Mouse (Mus musculus): ENCODE results near the gene Scaf4. TPM values are rescaled to one million over a fixed set of nuclear protein-coding genes. Genes with fewer than 3 reads are reported as not detected.
"Not testable (repeated sequence)": the region's sequence is repeated elsewhere in the genome, so short reads cannot be mapped to it uniquely, and the experiment has no call there.

Gene Scaf4
- total RNA-seq, 4 experiments from 2014 or later: 39.0 to 52.6 (median 47.0) TPM

DNA sequence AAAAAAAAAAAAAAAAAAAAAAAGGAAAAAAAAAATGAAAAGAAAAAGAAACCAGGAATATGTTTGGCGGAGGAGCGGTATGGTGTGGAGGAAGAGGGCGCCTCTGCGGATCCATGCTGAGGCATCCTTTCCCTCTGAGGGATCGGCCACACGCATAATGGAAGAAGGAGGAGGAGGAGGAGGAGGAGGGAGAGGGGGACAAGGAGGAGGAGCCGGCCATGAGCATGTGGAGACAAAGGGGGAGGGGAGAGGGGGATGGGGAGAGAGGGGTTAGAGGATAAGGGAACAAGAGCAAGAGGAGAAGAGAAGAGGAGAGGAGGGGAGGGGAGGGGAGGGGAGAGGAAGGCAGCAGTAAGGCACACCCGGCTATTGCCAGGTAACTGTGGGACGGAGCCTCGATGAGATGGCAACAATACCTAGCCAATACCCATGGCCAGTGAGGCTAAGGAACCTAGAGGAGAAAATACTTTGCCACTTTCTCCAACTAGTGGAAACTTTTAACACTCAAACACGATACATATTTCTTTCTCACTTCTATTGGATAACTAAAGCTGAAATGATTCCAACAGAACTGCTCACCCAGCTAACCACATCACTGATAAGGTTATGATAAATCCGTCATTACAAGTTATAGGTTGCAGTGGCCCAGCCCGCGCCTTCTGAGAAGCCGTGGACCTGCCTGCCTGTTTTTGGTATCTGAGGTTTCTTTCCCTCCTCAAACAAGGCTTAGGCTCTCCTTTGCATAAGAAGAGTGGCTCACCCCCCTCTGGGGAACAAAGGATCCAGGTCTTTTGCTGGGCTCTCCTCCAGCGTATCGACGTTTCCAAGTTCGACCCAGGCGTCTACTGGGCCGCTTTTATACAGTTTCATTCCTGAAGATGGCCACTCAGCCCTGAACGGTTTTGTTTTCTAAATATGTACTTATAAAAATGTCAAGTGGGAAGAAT lies 13.4 kb upstream of the Scaf4 start:
- DNase-seq (ENCODE audit: low spot score in 2 of 2): no peak

DNA sequence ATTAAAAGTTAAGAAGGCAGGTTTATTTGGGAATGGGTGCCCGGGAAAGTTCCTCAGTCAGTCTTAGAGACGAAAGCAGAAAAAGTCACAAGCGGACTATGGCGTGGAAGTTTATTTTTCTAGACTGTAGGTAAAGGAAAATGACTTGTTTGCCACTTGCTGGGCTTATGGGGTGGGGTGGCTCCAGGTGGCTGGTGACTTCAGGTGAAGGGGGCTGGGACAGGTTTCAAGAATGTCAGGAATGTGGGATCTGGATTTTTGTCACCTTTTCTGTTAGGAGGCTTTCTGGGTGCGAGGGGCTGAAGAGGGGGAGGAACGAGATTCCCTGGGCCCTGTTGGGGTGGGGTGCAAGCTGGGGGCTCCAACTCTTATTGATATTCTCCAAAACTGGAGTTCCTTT lies 7.4 kb upstream of the Scaf4 start:
- DNase-seq (ENCODE audit: low spot score in 2 of 2): no peak

DNA sequence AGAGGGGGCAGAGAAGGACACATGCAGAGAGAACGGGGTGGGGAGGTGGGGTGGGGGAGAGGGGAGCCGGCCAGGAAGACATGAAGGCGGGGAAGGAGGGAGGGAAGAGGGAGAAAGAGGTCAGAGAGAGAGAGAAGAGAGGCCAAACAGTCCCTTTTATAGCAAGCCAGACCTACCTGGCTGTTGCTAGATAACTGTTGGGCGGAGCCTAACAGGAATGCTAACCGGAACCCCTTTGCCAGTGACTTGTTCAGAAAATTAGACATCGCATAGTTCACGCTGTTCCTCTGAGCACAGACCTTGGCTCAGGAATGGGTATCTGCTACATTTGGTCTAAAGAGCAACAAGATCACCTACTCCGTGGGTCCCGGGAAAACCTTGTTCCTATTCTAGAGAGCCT lies 6.7 kb upstream of the Scaf4 start:
- no peak for DNase-seq (ENCODE audit: low spot score in 2 of 2)

DNA sequence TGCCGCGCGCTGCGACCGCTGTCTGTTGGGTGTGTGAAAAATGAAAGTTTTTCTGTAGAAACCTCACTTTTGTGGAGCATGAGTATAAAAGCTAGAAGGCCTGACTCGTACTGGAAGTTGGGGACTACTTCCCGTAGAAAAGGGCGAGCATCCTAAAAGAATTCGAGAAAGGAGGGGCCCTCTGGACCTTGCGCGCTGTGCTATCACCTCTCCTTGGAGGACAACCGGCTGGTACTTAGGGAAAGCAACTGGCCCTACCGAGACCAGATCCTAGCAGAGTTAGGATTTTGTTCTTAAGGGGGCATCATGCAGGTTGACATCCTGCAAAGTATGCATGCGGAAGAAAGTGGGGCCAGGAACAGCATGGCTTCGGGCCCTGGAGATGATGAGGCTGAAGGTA lies 613 bp upstream of the Scaf4 start:
- no peak for DNase-seq (ENCODE audit: low spot score in 2 of 2)

DNA sequence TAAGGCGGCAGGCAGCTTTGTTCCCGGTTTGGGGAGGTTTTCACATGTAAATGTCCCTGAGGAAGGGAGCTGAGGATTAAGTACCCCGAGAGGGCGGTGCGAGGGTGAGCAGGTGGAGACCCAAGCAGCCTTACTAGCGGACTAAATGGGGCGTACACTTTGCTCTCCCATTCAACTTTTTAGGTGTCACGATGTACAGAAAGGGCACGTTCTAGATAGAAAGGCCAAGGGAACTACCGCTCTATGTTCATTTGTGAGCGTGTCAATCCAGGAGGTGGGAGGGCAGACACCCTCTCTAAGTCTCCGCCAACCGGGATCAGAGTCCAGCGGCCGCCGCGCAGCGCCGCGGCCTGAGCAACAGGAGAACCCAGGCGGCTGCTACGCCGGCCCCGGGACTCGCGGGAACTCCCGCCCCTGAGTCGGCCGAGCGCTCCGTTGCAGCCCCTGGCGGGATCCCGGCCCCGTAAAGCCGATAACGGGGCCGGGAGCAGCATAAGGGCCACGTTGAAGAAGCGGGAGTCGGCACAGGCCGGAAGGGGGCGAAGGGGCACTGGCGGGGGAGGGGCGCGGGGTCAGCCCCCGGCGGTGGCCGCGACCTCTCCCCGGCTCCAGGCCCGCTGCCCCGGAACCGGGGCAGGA lies 918 bp downstream of the Scaf4 start:
- DNase-seq (ENCODE audit: low spot score in 2 of 2): no peak

DNA sequence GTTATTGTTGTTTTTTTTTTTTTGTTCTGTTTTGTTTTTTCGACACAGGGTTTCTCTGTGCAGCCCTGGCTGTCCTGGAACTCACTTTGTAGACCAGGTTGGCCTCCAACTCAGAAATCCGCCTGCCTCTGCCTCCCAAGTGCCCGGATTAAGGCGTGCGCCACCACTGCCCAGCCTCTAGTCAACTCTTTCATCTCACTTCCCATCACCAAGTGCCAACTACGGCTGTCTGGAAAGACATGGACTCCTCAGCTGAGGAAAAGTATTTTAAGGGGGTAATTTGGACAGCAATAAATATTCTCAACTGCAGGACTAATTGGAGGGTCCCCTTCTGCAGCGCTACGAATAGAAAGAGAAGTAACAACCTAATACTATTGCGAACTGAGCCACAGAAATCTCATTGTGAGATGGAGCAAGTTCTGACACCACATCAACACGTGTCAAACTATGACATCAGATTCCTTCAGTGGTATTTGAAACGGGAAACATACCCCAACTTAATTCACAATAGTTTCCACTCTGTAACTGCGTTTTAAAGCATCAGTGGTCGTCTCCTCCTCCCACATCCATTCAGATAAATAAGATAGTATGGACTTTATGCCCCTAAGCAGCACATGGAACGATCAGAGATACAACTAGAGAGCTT lies 1.6 kb downstream of the Scaf4 start:
- DNase-seq (ENCODE audit: low spot score in 2 of 2): no peak

DNA sequence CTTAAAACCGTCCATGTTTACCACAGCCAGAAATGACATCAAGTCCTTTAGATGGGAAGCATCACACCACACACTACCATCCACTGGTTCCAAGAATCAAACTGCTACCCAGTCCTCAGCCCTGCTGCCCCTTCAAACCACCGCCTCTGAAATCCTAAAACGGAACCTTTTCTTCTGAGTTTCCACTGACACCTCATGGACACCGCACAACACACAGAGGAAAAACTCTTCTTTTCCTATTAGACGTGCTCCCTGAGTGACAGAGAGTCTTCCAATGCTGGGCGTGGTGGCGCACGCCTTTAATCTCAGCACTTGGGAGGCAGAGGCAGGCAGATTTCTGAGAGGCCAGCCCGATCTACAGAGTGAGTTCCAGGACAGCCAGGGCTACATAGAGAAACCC lies 2.9 kb downstream of the Scaf4 start:
- DNase-seq (ENCODE audit: low spot score in 2 of 2): no peak

DNA sequence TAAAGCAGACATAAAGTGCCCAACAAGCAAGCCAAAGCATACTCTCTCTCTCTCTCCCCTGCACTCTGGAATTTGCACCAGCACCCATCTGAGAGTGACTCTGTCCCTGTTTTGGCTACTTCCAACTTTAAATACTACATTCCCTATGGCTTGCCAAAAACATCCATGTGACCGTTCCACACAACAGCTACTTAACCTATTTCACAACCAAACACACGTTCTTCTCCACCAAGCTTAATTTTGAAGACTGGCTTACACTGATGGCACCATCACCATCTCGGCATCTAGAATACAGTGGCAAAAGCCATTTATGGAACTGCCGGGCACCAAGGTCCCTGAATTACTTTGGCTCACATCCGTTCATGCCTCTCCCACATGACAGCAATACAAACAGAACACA lies 3.3 kb downstream of the Scaf4 start:
- DNase-seq (ENCODE audit: low spot score in 2 of 2): no peak

DNA sequence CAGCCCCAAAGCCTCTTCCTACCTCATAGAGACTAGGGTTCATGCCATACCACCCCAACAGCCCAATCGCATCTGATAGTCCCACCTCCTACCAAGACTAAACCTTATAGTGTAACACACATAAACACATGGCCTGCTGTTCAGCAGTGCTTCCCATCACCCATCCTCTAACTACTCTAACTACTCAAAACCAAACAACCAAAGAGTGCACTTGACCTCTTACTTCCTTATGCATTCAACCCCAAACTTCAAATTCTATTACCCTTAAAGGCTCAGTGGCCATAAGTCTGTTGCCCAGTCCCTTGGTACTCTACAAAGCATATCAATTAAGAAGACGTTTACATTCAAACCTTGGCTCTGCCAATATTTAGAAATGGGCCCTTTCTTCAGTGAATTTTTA lies 3.8 kb downstream of the Scaf4 start:
- DNase-seq (ENCODE audit: low spot score in 2 of 2): no peak

DNA sequence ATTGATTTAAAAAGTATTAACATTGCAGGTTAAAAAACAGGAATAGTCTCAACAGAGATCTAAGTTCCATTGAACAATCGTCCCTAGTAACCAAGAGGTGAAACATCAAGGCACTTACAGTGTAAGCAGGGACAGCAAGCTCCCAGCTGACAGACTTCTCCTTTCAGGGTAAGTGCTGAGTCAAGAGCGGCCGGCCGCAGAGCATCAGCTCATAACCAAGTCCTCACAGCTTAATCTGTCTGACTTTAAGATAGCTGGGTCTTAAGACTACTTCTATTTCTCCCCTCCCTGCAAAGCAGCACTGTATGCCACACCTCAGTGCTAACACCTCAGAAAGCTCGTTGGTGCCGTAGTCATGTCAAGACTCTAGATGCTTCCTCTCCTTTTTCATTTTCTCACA lies 5.2 kb downstream of the Scaf4 start:
- DNase-seq (ENCODE audit: low spot score in 2 of 2): no peak

DNA sequence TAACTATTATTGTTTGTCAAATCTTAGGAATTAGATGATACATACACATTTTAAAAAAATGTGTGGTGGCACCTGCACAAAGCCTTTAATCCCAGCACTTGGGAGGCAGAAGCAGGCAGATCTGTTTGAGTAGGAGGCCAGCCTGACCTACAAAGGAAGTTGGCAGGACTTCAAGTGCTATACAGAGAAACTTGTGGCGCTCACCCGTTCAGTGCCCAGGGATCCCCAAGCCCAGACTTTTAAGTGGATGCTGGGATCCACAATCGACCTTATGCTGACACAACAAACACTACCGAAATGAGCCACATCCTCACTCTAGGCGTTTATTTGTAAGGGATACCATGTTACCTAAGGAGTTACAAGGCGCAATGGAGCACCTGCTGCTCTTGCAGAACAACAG lies 8.8 kb downstream of the Scaf4 start:
- no peak for DNase-seq (ENCODE audit: low spot score in 2 of 2)

DNA sequence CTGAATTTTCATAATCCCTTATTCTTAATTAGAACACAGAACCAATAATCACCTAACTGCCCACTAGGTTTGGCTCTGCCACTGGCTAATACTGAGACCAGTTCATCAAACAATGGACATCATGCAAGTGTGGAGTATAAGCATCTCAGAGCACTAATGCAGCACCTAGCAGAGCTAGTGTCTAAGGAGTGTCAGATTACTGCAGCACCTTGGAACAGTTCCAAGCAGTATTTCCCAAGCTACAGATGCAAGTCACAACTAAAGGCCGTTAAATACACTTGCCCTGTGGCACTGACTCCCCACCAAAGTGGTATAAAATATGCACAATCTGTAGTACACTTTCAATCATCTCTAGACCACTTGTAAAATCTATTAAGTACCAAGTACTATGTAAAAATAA lies 17.7 kb downstream of the Scaf4 start:
- no peak for DNase-seq (ENCODE audit: low spot score in 2 of 2)

DNA sequence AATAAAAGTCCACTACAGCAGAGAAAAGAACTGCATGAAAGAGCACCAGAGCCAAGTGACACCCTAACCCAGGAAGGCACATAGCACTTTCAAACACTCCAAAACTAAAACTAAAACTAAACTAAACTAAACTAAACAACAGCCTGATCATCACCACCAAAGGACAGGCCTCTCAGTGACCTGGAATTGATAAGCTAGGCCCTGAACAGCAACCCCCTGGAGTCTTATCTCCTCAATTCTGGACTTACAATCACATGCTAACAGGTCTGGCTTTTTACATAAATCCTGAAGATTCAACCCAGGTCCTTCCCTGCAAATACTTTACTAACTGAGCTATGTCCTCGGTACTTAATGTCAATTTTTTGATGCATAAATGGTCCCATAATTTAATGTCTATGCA lies 19.2 kb downstream of the Scaf4 start:
- DNase-seq (ENCODE audit: low spot score in 2 of 2): no peak

DNA sequence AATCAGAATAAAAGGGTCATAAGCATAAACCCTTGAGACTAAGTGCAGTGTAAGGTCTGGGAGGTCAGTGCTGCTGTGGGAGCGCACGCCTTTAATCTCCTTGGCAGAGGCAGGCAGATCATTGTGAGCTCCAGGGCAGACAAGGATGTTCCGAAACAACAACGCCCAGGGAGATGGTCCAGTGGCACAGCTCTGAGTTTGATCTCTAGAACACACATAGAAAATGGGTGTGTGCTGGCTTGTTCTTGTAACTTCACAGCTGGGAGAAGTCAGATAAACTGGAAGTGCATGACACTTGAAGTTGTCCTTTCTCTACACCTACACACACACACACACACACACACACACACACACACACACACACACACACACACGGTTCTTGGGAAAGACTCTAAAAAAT lies 20.3 kb downstream of the Scaf4 start:
- no peak for DNase-seq (ENCODE audit: low spot score in 2 of 2)

DNA sequence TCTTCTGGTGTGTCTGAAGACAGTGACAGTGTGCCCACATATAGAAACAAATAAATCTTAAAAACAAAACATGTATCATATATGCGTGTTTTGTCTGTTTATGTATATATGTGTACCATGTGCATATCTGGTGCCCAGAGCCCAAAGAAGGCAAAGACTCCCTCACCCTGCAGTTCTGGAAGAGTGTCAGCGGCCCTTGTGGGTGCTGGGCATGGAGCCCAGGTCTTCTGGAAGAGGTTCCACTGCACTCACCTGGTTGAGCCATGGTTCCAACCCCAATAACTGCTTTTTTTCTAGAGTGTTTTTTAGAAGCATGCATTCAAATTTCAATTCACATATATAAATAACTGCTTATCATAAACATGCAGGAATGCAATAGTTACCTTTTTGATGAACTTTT lies 22.5 kb downstream of the Scaf4 start:
- DNase-seq (ENCODE audit: low spot score in 2 of 2): no peak

DNA sequence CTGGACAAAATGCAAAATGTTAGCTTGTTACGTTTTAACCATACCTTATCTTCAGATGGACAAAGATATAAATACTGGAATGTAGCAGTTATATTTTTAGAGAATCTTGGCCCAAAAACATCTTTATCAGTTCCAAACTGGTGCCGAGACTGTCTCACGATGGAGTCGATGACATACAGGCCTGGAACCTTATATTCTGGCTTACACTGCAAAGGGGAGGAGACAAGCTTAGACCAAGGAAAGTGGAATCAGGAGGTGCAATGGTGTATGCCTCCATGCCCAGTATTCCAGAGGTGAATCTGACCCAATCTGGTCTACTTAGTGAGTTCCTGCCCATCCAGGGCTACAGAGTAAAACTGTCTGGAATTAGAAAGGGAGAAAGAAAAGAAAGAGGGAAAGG lies 24.2 kb downstream of the Scaf4 start:
- no peak for DNase-seq (ENCODE audit: low spot score in 2 of 2)

DNA sequence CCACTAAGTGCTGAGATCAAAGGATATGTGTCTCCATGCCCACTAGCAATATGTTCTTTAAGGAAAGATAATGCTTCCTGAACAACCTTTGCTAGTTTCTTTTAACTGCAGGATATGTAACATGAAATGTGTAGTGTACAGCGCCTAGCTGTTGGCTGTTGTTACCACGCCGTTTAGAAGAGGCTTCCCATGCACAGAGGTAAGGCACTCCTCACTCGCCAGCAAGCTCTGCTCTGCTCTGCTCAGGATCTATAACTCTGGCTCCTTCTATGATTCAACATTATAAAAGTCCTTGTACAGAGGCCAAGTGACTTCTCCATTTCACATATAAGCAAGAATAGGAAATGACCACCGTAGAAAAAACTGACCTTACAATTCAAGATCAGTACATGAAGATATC lies 24.7 kb downstream of the Scaf4 start:
- DNase-seq (ENCODE audit: low spot score in 2 of 2): no peak

DNA sequence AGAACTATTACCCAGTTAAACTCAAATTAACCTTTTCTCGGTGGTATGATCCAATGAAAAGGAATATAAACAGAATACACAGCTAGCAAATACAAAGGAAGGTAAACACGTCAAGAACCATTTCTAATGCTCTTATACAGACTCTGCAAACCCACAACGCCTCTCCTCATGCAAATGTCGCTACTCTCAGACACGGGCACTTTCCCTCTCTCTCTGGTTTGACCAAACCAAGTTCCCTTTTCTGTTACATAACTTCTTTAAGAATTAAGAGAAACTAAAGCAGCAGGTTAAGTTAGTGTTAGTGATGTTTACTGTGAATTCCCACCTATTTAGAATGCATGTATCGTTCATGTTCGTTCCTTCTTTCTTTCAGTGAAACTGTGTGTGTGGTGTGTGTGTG lies 25.4 kb downstream of the Scaf4 start:
- no peak for DNase-seq (ENCODE audit: low spot score in 2 of 2)

DNA sequence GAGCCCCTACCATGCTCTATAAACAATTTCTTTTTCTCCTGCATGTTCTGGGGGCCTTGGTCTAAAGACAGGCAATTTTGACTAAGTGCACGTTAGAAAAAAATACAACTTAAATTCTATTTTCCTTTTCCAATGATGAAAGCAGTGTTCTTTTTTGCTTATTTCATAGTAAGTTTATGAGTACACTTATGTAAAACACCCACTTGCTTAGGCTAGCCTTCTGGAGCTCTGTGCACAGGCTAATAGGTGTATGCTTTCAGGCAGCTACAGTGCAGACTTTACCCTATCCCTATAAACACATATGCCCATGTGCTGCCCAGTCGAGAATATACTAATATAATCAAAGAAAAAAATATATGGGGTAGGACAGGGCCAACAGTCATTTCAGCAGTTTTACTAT lies 31.8 kb downstream of the Scaf4 start:
- DNase-seq (ENCODE audit: low spot score in 2 of 2): no peak

DNA sequence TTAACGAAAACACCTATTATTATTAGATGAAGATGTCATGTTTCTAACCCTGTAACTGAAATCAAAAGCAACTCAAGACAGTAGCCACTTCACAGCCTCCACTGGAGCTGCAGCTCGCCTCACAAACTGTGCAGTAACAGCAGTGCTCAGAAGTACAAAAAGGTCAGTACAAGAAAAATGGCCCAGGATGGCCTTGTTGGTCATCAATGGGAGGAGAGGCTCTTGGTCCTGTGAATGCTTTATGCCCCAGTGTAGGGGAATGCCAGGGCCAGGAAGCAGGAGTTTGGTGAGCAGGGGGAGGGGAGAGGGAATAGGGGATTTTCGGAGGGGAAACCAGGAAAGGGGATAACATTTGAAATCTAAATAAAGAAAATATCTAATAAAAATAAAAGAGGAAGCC lies 33.0 kb downstream of the Scaf4 start:
- not testable (repeated sequence) for DNase-seq (ENCODE audit: low spot score in 2 of 2)

DNA sequence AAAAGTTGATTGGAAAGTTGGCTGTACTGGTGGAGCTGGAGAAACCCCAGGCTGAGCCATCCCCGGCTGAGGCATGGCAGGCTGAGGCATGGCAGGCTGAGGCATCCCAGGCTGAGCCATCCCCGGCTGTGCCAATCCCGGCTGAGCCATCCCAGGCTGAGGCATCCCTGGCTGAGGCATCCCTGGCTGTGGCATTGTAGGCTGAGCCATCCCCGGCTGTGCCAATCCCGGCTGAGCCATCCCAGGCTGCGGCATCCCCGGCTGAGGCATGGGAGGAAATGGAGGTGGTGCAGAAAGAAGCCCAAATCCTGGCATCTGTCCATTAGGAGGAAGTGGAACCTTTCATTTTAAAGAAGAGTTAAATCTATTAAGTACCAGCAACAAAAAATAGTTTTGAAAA lies 34.2 kb downstream of the Scaf4 start:
- DNase-seq (ENCODE audit: low spot score in 2 of 2): no peak

DNA sequence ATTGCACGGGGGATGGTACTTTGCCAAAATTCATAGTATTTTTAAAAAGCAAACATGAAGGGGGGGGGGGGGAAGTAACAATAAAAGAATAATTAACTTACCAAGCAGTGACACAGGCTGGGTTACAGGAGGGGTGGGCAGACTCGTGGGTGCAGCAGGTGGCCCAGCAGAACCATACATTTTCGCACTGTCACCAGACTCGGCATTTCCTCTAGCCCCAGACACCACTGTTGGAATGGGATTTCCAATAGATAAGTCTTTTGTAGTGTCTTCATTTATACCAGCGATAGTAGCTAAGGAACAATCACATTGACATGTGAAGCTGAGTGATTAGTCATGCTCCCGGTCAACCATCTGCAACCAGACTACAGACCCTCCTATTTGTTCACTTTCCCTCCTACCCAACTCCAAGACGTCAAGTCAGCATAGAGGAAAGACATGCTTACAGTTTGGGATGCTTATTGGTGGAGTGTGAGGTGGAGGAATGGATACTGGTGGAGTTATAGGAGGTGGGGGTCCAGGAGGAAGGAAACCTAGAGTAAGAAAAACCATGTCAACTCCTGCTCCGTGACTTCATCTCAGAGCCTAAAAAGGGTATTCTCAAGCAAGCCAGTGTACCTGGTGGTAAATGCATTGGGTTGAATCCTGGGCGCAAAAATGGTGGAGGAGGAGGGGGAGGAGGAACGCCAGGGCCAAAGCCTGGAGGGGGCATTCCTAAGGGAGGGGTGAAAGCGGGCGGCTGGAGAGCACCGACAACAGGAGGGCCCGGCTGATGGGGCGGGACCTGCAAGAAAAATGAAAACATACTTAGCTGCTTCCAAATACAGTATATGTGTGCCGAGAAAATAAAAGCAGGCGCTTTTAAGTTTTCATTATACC lies 41.6 kb downstream of the Scaf4 start:
- DNase-seq (ENCODE audit: low spot score in 2 of 2): no peak

All from left cerebral cortex, adult 8-10 months (tissue).